Mouse (Mus musculus): ENCODE measurements around the gene Hnrnpa3.
"Not testable (repeated sequence)": the region's sequence is repeated elsewhere in the genome, so short reads cannot be mapped to it uniquely, and the experiment has no call there.

Gene Hnrnpa3

GRCm38 (mm10) chr2:75682978-75683709, 24.1 kb downstream of the Hnrnpa3 start:
- no peak for DNase-seq

GRCm38 (mm10) chr2:75684526-75684925, 25.5 kb downstream of the Hnrnpa3 start:
- DNase-seq: no peak

DNA sequence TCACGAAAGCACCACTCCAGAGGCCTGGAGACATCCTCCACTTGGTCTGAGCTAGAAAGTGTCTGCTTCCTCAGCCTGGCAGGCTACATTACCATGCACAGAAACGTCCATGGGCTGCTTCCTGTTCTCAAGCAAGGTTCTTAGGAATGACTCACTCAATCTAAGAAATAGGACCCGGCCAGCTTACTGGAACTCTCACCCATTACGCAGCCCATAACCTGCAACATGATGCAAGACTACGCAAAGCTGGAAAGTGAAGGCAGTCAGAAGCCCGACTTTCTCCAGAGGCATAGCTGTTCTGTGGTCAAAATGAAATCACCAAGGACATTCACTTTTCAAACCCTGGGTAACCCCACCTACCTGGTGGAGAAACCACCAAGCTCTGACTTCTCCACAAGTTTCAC, 26.4 kb downstream of the Hnrnpa3 start:
- DNase-seq: no peak

GRCm38 (mm10) chr2:75687040-75687749, 28.1 kb downstream of the Hnrnpa3 start:
- DNase-seq: no peak

- no peak for DNase-seq
Measured at GRCm38 (mm10) chr2:75688901-75689300, 29.8 kb downstream of the Hnrnpa3 start.

DNA sequence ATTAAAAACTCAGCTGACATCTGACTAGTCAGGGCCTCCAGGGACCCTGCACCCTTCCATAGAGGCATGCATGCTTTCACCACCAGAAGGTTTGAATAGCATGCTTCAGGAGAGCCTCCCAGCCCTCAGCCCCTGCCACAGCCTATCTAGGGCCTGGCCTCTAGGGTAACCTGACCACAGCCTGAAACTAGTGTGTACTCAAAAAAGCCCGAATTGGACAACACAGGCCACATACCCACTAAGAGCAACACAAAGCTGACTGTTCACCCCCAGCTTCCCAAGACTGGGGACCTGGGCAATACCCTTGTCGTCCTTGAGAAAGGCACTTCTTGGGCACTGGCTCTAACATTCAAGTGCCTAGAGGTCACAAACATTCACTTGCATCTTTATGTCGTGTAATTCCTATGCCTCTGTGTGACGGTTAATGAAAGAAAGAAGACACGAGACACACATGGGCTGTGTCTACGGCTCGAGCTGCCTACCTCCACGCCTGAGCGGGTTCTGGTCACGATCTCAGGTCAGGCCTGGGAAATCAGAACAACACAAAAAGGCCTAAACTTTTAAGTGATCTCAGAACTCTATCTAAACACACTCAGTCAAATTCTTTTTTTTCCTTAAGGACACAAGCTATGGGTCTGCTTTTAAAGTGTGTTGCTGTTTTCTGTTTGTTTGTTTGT, 30.6 kb downstream of the Hnrnpa3 start:
- no peak for DNase-seq

DNA sequence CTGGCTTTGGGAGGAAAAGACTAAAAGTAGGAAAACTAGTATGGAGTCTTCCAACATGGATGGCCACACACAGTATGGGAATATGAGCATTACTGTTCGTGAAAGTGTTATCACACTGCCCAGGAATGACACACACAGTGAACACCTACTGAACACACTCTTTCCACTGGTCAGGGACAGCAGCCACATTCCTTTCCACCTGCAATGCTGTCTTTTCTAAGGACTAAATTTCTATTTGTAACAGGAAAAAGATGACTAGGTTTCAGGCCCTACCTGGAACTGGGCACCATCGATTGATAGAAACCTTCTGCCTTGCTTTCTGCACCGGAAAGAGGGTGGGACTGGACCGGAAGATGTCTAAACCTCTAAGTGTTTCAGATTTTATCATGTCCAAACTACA, 31.6 kb downstream of the Hnrnpa3 start:
- no peak for DNase-seq

GRCm38 (mm10) chr2:75691316-75691715, 32.3 kb downstream of the Hnrnpa3 start:
- DNase-seq: no peak

- no peak for DNase-seq
Measured at GRCm38 (mm10) chr2:75692369-75692768, 33.3 kb downstream of the Hnrnpa3 start.

DNA sequence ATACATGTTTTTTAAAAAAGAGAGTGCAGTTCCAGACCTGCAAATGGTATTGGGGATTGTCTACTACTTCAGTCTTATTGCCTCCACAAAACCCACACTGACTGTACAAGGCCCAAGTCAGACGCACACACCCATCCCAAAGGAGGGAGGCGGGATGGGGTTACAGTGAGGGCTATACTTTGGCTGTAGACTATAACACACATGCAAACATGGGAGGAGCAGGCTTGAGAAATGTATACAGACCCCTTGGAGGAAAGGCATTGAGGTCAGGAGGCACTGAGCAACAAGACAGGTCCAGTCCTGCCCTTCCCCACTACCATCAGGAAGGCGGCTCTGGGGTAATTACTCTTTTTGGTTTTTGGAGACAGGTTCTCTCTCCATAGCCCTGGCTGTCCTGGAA, 35.9 kb downstream of the Hnrnpa3 start:
- DNase-seq: not testable (repeated sequence)

DNA sequence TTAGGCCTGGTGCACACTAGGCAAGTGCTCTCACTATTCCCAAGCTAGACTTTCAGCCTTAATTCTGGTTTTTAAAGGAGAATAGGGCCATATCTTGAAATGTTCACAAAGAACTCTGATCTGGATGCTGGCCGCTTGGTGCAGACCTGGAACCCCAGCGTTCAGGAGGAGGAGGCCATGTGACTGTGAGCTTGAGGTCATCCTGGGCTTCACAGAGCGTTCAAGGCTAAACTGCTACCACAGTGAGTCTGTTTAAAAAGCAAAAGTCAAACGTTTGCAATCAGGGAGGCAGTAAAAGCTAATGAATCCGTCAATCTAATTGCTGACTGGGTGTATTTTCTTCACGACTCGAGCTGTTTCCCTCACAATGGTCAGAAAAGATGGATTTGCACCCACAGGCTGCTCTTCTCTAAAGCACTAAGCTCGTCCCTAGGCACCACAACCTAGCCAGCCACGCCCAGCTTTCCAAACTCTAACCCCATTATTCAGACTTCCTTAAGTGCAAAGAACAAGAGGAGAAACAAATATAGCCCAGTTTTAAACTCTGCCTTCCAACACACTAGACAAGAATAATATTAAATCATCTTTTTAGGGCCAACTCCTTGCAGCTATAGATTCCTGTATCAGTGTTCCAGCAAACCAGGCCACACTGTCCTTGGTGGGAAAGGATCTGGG, 36.8 kb downstream of the Hnrnpa3 start:
- DNase-seq: no peak

DNA sequence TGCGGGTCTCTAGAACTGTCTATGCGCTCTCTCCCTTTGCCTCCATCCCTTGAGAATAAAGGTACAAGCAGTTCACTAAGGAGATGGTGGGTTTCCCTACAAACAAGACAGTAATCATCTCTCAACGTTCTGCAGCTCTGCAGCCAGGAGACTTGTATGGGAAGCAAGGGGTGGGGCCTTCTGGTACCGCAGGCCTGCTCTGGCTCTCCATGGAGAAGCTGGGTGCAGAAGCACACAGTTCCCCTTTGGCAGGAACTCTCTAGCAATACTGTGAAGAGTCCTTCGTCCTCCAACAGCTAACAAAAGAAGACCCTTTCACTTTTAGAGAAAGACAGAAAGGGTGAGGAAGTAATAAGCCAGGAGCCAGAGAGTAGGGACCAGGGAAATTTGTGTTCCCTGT, 37.3 kb downstream of the Hnrnpa3 start:
- DNase-seq: no peak

DNA sequence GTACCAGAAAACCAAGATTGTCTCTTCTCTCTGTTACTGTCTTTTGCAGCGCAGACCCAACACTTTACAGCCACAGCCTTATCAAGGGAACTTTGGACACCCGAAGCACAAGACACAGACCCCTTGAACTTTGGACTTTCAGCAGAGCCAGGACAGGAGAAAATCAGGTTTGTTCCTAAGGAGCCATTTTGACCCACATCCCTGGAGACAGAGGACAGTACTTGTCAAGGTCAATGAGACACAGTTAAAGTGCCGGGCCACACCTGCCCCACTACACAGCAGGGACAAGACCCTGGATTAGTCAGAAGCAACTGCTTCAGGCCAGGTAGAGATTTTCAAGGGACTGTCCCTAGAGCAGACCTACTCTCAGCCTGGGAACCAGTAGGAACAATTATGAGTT, 38.2 kb downstream of the Hnrnpa3 start:
- DNase-seq: no peak

DNA sequence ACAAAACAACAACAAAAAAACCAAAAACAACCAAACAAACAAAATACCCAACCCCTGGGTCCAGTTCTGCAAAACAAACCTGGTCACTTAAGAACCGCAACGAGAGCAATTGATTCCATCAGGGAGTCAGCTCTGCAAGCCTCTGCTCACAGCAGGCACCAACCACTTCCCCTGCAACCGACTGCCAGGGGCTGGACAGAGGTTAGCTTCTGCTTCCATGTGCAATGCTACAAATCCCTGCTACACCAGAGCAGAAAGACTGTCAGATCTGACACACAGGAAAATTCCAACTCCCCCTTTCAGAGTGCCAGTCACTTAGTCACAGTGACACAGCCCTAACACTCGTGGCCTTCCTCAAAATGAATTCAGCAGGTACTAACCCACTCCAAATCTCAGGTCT, 38.9 kb downstream of the Hnrnpa3 start:
- no peak for DNase-seq

GRCm38 (mm10) chr2:75698874-75699273, 39.8 kb downstream of the Hnrnpa3 start:
- no peak for DNase-seq

GRCm38 (mm10) chr2:75700543-75700942, 41.5 kb downstream of the Hnrnpa3 start:
- DNase-seq: no peak

DNA sequence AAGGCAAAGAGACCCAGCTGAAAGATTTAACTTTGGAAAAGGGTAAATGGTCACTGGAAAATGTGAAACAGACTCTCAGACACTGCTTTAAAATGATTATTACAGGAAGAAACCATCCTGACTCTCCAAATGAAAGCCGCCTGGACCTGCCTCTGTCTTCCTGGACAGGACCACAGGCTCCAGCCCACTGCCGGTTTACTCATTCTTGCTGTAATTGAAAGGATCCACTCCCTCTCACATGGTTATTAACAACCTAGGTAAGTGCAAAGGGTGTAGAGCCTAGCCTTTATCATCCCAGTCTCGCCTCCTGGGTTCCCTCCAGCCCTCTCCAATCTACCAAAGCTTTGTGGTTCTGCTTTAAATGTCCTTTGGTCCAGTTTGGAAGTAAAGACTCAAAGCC, 42.1 kb downstream of the Hnrnpa3 start:
- DNase-seq: no peak

- no peak for DNase-seq
Measured at GRCm38 (mm10) chr2:75701822-75702587, 42.9 kb downstream of the Hnrnpa3 start.

DNA sequence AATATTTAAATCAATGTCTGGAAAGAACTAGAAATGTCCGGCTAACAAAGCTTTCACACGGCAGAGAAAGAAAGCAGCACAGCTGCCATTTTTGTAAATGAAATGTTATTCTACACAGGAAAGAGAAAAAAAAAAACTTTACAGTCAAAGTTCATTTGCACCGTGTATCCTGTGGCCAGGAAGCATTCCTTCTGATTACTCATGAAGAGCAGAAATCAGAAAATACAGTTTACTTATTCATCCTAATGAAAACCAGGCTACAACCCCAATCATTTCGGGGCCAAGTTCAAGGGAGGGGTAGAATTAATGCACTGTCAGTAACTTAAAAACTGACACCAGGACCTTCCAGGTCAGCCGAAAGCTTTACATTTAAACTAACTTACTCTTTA, 43.5 kb downstream of the Hnrnpa3 start:
- no peak for DNase-seq

GRCm38 (mm10) chr2:75703375-75704181, 44.5 kb downstream of the Hnrnpa3 start:
- DNase-seq: peak; percentile 53

- DNase-seq: peak; percentile 71
Measured at GRCm38 (mm10) chr2:75704234-75705161, 45.4 kb downstream of the Hnrnpa3 start, which contains the start of gene Nfe2l2. Gene Nfe2l2, minus strand, starts transcription at chr2:75704641.
